Mouse (Mus musculus): ENCODE results near the gene Phlpp1. TPM values are rescaled to one million over a fixed set of nuclear protein-coding genes. Genes with fewer than 3 reads are reported as not detected.

The Phlpp1 gene
- polyA plus RNA-seq, 1 experiment from 2014 or later = 7.1 TPM

DNA sequence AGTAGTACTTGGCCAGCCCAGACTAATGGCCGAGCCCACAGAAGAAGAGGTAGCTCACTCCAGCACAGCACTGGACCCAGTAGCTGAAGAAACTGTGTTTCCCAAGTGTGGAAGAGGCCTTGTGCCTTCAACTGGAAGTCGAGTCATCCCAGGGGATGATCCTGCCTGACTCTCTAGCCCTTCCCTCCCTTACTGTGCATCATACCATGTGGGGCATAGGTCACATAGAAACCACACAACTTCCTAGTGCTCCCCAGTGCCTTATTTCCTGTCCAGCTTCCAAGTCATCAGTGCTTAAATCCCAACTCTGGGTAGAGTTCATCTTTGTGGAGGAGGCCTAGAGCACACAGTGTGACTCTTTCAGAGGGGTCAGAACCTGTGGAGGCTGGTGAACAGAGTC is 223.1 kb downstream of the Phlpp1 start:
- Histone ChIP-seq H3K27me3 (ENCODE audit: control insufficient read depth, insufficient read depth, low read depth, low read length) (no peaks in the 10 kb centered on the region), H3K9ac (ENCODE audit: low read depth, low read length) (no peak overlapping the region), H3K9me3 (replicated peaks; ENCODE audit: control insufficient read depth, low read length, poor library complexity, severe bottlenecking) (no peaks in the 10 kb centered on the region), H3K36me3 (ENCODE audit: control insufficient read depth, insufficient read depth, low read length) (peaks cover 7% of the 10 kb centered on the region), H3K4me1 (ENCODE audit: control insufficient read depth, insufficient read depth, low read length) (no peaks in the 10 kb centered on the region), H3K4me3 (ENCODE audit: low read depth, low read length) (no peak overlapping the region), H3K27ac (ENCODE audit: low read length) (no peak overlapping the region), H3K4me2 (ENCODE audit: low read length) (no peak overlapping the region)
- ATAC-seq = 0 out of 2 replicates have a peak, but pooled peaks have one; percentile 5
- WGBS = 78% methylated on average over 2 of the region's 2 CpGs

DNA sequence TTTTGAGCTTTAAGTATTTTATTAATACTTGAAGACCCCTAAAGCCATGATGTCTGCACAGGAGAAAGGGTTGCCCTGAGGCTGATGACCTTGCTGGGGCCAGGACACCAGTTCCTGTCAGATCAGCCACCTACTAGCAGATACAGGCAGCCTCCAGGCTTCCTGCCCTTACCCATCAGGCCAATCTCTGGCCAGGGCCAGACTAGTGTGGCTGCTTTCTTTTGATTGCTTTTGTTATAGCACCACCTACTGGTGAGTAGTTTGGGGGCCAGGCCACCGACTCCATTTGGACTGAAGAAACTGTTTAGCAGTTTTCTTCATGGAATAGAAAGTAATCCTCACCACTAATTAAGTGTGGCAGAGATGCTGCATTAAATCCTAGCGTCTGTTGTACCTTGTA is 223.9 kb downstream of the Phlpp1 start:
- H3K36me3 ChIP-seq (ENCODE audit: control insufficient read depth, insufficient read depth, low read length) = peaks cover 7% of the 10 kb centered on the region
- H3K4me3 ChIP-seq (ENCODE audit: low read depth, low read length) = no peak overlapping the region
- no peaks in the 10 kb centered on the region for H3K27me3 ChIP-seq (ENCODE audit: control insufficient read depth, insufficient read depth, low read depth, low read length)
- 3% methylated on average over 2 of the region's 2 CpGs for WGBS
- no peak overlapping the region for H3K4me2 ChIP-seq (ENCODE audit: low read length)
- no peaks in the 10 kb centered on the region for H3K9me3 ChIP-seq (replicated peaks; ENCODE audit: control insufficient read depth, low read length, poor library complexity, severe bottlenecking)
- H3K9ac ChIP-seq (ENCODE audit: low read depth, low read length) = no peak overlapping the region
- ATAC-seq = peak; percentile 92
- no peak overlapping the region for H3K27ac ChIP-seq (ENCODE audit: low read length)
- H3K4me1 ChIP-seq (ENCODE audit: control insufficient read depth, insufficient read depth, low read length) = no peaks in the 10 kb centered on the region

DNA sequence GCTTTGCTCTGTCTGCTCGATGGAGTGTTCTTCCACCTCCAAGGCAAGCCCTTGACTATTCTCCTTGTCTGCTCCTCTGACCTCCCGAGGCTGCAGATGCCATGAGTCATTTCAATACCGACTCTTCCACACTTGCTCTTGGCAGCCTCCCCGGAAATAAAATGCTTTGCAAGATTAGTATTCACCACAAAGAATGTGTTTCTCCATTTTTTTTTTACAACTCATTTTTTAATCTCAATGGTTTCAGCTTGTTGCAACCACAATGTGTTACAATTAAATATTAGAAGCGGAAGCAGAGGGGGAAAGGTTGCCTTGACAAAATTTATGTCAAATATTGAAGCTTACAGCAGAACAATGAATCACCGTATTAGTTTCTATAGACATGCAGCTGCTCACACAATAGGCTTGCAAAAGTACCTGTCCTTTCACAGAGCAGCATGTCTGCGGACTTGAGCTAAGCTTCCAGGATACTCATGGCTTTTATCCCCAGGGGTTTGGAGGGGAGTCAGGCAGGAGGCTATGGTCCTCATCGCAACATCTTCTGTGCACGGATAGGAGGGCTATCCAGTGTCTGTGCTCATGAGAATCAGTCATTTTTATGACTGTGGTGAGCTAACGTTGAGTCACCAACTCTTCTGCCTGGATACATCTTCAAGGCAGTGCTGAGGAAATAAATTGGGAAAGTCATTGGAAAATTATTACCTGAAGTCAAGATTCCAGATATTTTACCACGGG is 229.5 kb downstream of the Phlpp1 start:
- no peaks in the 10 kb centered on the region for H3K27me3 ChIP-seq (ENCODE audit: control insufficient read depth, insufficient read depth, low read depth, low read length)
- H3K27ac ChIP-seq (ENCODE audit: low read length) = no peak overlapping the region
- no peak for ATAC-seq
- no peak overlapping the region for H3K4me3 ChIP-seq (ENCODE audit: low read depth, low read length)
- 71% methylated on average over 11 of the region's 11 CpGs for WGBS
- no peaks in the 10 kb centered on the region for H3K9me3 ChIP-seq (replicated peaks; ENCODE audit: control insufficient read depth, low read length, poor library complexity, severe bottlenecking)
- H3K36me3 ChIP-seq (ENCODE audit: control insufficient read depth, insufficient read depth, low read length) = no peaks in the 10 kb centered on the region
- H3K4me1 ChIP-seq (ENCODE audit: control insufficient read depth, insufficient read depth, low read length) = no peaks in the 10 kb centered on the region
- H3K9ac ChIP-seq (ENCODE audit: low read depth, low read length) = no peak overlapping the region
- no peak overlapping the region for H3K4me2 ChIP-seq (ENCODE audit: low read length)

DNA sequence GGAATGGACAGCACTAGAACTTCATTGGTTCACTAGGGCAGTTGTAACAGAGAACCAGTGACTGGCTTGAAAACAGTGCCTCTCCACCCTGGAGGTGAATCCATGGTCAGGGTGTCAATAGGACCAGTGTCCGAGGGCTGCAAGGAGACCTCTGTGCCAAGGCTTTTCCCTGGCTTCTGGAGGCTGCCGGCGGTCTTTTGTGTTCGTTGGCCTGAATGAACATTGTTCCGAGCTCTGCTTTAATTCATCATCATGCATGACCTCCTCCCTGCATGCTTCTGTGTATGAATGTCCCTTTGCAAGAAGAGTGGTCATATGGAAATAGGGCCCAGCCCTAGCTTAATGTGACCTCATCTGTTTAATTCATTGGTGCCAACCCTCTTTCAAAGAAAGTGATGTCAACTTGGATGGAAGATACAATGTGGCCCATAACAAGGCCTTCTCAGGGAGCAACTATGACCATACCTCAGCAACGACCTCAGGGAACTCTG is 231.5 kb downstream of the Phlpp1 start:
- 57% methylated on average over 6 of the region's 6 CpGs for WGBS

DNA sequence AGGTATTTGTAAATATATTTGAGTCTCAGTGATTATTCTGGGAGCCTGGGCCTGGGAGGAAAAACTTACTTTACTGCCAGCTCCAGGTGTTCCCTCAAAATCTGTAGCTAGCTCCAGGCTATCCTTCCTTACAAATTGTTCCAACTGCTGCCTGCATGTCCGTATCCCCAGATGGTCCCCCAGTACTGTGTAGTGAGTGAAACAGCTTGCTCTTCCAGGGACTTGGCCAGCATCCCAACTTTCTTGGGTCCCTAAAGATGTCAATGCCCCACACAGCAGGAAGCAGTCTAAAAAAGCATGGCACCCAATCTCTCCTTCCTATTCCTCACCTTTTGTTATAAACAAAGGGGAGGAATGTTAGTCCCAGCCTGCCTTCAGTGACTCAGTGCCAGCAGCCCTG is 235.3 kb downstream of the Phlpp1 start:
- ATAC-seq = no peak
- Histone ChIP-seq H3K4me2 (ENCODE audit: low read length) (no peak overlapping the region), H3K9ac (ENCODE audit: low read depth, low read length) (no peak overlapping the region), H3K27me3 (ENCODE audit: control insufficient read depth, insufficient read depth, low read depth, low read length) (no peaks in the 10 kb centered on the region), H3K9me3 (replicated peaks; ENCODE audit: control insufficient read depth, low read length, poor library complexity, severe bottlenecking) (no peaks in the 10 kb centered on the region), H3K36me3 (ENCODE audit: control insufficient read depth, insufficient read depth, low read length) (no peaks in the 10 kb centered on the region), H3K27ac (ENCODE audit: low read length) (no peak overlapping the region), H3K4me1 (ENCODE audit: control insufficient read depth, insufficient read depth, low read length) (no peaks in the 10 kb centered on the region), H3K4me3 (ENCODE audit: low read depth, low read length) (no peak overlapping the region)
- 65% methylated on average over 1 of the region's 1 CpGs for WGBS

More for the DNA sequence above, 231.5 kb downstream of the Phlpp1 start:
- no peaks in the 10 kb centered on the region for H3K9me3 ChIP-seq (replicated peaks; ENCODE audit: control insufficient read depth, low read length, poor library complexity, severe bottlenecking)
- H3K9ac ChIP-seq (ENCODE audit: low read depth, low read length) = no peak overlapping the region
- H3K4me2 ChIP-seq (ENCODE audit: low read length) = no peak overlapping the region
- ATAC-seq = peak; percentile 57
- H3K27me3 ChIP-seq (ENCODE audit: control insufficient read depth, insufficient read depth, low read depth, low read length) = no peaks in the 10 kb centered on the region
- no peaks in the 10 kb centered on the region for H3K36me3 ChIP-seq (ENCODE audit: control insufficient read depth, insufficient read depth, low read length)
- no peak overlapping the region for H3K4me3 ChIP-seq (ENCODE audit: low read depth, low read length)
- no peaks in the 10 kb centered on the region for H3K4me1 ChIP-seq (ENCODE audit: control insufficient read depth, insufficient read depth, low read length)
- no peak overlapping the region for H3K27ac ChIP-seq (ENCODE audit: low read length)

DNA sequence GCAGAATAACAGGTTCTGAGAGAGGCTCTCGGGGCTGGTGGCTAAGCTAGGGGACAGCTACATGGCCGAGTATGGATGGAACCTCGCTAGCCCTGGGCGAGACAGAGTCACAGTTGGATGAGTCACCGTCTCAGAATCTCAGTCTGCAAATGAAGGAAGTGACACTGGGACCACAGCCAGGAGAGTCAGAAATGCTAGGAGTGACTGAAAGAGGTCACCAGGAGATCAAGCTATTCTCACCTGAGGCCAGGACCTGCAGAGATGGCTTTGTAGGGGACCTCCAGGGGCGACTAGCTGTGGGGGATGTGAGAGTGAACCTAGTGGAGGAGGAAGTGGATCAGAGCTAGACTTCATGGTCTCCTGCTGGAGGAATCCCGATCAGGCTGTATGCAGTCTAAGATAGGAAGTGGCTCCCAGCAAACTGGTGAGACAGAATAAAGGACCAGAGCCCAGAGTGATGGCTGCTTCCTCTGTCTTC is 236.4 kb downstream of the Phlpp1 start:
- no peaks in the 10 kb centered on the region for H3K4me1 ChIP-seq (ENCODE audit: control insufficient read depth, insufficient read depth, low read length)
- WGBS = 72% methylated on average over 7 of the region's 7 CpGs
- H3K4me3 ChIP-seq (ENCODE audit: low read depth, low read length) = no peak overlapping the region
- H3K27me3 ChIP-seq (ENCODE audit: control insufficient read depth, insufficient read depth, low read depth, low read length) = no peaks in the 10 kb centered on the region
- no peaks in the 10 kb centered on the region for H3K36me3 ChIP-seq (ENCODE audit: control insufficient read depth, insufficient read depth, low read length)
- no peak overlapping the region for H3K27ac ChIP-seq (ENCODE audit: low read length)
- H3K9ac ChIP-seq (ENCODE audit: low read depth, low read length) = no peak overlapping the region
- no peaks in the 10 kb centered on the region for H3K9me3 ChIP-seq (replicated peaks; ENCODE audit: control insufficient read depth, low read length, poor library complexity, severe bottlenecking)
- H3K4me2 ChIP-seq (ENCODE audit: low read length) = no peak overlapping the region
- ATAC-seq = no peak

DNA sequence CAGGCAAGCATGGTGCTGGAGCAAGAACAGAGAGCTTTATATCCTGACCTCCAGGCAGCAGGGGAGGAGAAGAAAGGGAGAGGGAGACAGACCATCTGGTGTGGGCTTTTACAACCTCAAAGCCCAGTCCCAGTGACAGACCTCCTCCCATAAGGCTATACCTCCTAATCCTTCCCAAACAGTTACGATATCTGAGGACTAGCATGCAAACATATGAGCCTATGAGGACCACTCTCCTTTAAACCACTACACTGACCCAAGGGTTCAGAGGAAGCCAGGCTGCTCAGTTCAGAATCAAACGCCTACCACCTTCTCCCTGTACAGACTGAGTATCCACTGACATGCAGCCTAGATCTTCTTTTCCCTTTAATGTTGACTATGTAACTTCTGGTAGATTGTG is 239.3 kb downstream of the Phlpp1 start:
- Histone ChIP-seq H3K4me2 (ENCODE audit: low read length) (no peak overlapping the region), H3K9ac (ENCODE audit: low read depth, low read length) (no peak overlapping the region), H3K36me3 (ENCODE audit: control insufficient read depth, insufficient read depth, low read length) (no peaks in the 10 kb centered on the region), H3K27me3 (ENCODE audit: control insufficient read depth, insufficient read depth, low read depth, low read length) (no peaks in the 10 kb centered on the region), H3K27ac (ENCODE audit: low read length) (no peak overlapping the region), H3K4me1 (ENCODE audit: control insufficient read depth, insufficient read depth, low read length) (no peaks in the 10 kb centered on the region), H3K4me3 (ENCODE audit: low read depth, low read length) (no peak overlapping the region), H3K9me3 (replicated peaks; ENCODE audit: control insufficient read depth, low read length, poor library complexity, severe bottlenecking) (no peaks in the 10 kb centered on the region)
- no peak for ATAC-seq
- 80% methylated on average over 2 of the region's 2 CpGs for WGBS

DNA sequence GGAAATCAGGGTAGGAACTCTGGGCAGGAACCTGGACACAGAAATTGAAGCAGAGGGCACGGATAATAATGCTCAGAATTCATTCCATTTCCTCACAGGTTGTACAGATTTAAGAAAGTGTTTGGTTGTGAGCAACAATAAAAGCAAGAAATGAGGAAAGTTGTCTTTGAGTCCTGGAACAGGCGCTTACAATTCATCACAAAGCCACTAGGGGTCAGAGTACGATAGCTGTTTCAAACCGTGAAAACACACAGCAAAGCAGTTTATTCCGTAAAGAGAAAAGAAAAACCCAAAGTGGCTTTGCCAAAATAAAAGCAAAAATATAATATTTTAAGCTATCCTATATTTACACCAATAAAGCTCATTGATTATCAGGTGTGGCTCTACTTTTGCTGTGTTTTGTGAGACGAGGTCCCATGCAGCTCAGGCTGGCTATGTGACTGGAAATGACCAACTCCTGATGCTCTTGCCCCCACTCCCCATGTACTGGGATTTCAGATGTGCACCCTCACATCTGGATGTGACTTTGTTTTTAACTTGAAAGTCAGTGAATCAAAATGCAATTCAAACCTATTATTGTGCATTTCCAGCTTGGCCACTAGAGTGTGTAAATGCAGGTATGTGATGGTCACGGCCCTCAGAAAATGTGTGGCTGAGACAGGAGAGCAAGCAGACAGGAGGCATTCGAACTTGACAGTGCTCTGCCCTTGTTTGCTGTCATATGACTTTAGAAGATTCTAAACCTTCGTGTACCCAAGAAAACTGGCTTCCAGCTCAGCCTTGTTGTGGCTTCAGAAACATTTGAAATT is 253.8 kb downstream of the Phlpp1 start:
- peak; percentile 60; the same call in 1 of the 2 replicates for ATAC-seq
- no peaks in the 10 kb centered on the region for H3K4me1 ChIP-seq (ENCODE audit: control insufficient read depth, insufficient read depth, low read length)
- H3K36me3 ChIP-seq (ENCODE audit: control insufficient read depth, insufficient read depth, low read length) = no peaks in the 10 kb centered on the region
- H3K27me3 ChIP-seq (ENCODE audit: control insufficient read depth, insufficient read depth, low read depth, low read length) = no peaks in the 10 kb centered on the region
- H3K9me3 ChIP-seq (replicated peaks; ENCODE audit: control insufficient read depth, low read length, poor library complexity, severe bottlenecking) = no peaks in the 10 kb centered on the region
- WGBS = 35% methylated on average over 9 of the region's 9 CpGs
- no peak overlapping the region for H3K4me2 ChIP-seq (ENCODE audit: low read length)
- no peak overlapping the region for H3K27ac ChIP-seq (ENCODE audit: low read length)
- no peak overlapping the region for H3K9ac ChIP-seq (ENCODE audit: low read depth, low read length)
- H3K4me3 ChIP-seq (ENCODE audit: low read depth, low read length) = no peak overlapping the region

DNA sequence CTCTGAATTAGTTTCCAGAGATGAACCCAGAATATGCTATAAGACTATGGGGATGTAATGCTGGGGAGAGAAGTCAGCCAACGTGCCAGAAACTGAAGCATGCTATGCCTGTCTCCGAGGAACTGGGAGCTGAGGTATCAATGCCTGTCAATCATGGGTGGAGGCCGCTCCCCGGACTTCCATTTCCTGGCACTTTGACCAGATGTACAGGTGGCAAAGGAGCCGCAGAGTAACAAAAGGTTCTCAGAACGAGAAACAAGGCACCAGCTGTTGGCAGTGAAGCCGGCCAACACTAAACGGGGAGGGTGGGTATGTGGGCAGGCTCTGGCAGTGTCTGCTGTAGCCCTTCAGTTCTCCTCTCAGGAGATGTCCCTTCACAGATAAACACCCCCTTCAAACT is 256.6 kb downstream of the Phlpp1 start:
- WGBS = 50% methylated on average over 8 of the region's 8 CpGs
- Histone ChIP-seq H3K9me3 (replicated peaks; ENCODE audit: control insufficient read depth, low read length, poor library complexity, severe bottlenecking) (no peaks in the 10 kb centered on the region), H3K27me3 (ENCODE audit: control insufficient read depth, insufficient read depth, low read depth, low read length) (no peaks in the 10 kb centered on the region), H3K4me2 (ENCODE audit: low read length) (no peak overlapping the region), H3K9ac (ENCODE audit: low read depth, low read length) (no peak overlapping the region), H3K27ac (ENCODE audit: low read length) (no peak overlapping the region), H3K4me3 (ENCODE audit: low read depth, low read length) (no peak overlapping the region), H3K36me3 (ENCODE audit: control insufficient read depth, insufficient read depth, low read length) (no peaks in the 10 kb centered on the region), H3K4me1 (ENCODE audit: control insufficient read depth, insufficient read depth, low read length) (no peaks in the 10 kb centered on the region)
- ATAC-seq = peak; percentile 21; the same call in 1 of the 2 replicates

All from midbrain, embryonic 16.5 days (tissue).